Mouse (Mus musculus) kidney, postnatal 10 days (tissue): ENCODE results near the gene Lrrc43.

Experiments used
- DNase-seq: peaks from one replicate; pipeline ENCODE4 v3.0.0; 2021; ENCODE audit warnings: mixed read lengths

Gene Lrrc43

GRCm38 (mm10) chr5:123521621-123522020, 32.5 kb downstream of the Lrrc43 start:
- no peak for DNase-seq

GRCm38 (mm10) chr5:123522166-123522565, 33.1 kb downstream of the Lrrc43 start:
- no peak for DNase-seq

- DNase-seq, result peak; percentile 99
These were observed 34.7 kb downstream of the Lrrc43 start, which contains the start of gene Diablo for GRCm38 (mm10) chr5:123523692-123524392. Gene Diablo (minus strand): TSS chr5:123524176.

- DNase-seq, result peak; percentile 92
These were observed 35.3 kb downstream of the Lrrc43 start for GRCm38 (mm10) chr5:123524393-123524750.

GRCm38 (mm10) chr5:123525281-123525680, 36.2 kb downstream of the Lrrc43 start, which contains the start of gene Gm49027:
Gene Gm49027 (minus strand): TSS chr5:123525488.
- no peak for DNase-seq

GRCm38 (mm10) chr5:123525916-123526495, 36.9 kb downstream of the Lrrc43 start:
- DNase-seq, result no peak

- no peak for DNase-seq
These were observed 39.5 kb downstream of the Lrrc43 start for GRCm38 (mm10) chr5:123528641-123529040.

GRCm38 (mm10) chr5:123530056-123530455, 41.0 kb downstream of the Lrrc43 start:
- no peak for DNase-seq

GRCm38 (mm10) chr5:123533801-123534200, 44.7 kb downstream of the Lrrc43 start:
- DNase-seq, result no peak

GRCm38 (mm10) chr5:123555693-123556092, 66.6 kb downstream of the Lrrc43 start:
- DNase-seq, result no peak

GRCm38 (mm10) chr5:123556451-123556850, 67.3 kb downstream of the Lrrc43 start:
- DNase-seq, result peak; percentile 72
